Mouse (Mus musculus) ES-Bruce4 (cell line): ENCODE measurements around the gene Nfatc2ip.

Experiments used
- CTCF ChIP-seq: IDR thresholded peaks from one replicate; pipeline ENCODE4 v1.8.1; 2011; ENCODE audit warnings: low read depth, low read length
- EP300 ChIP-seq: IDR thresholded peaks from 2 replicates; pipeline ENCODE4 v1.6.1; 2011; ENCODE audit warnings: low read depth, low read length; ENCODE audit not compliant: insufficient read depth
- POLR2A ChIP-seq: IDR thresholded peaks from one replicate; pipeline ENCODE4 v1.8.1; 2011; ENCODE audit warnings: low read length; ENCODE audit not compliant: insufficient read depth

DNA sequence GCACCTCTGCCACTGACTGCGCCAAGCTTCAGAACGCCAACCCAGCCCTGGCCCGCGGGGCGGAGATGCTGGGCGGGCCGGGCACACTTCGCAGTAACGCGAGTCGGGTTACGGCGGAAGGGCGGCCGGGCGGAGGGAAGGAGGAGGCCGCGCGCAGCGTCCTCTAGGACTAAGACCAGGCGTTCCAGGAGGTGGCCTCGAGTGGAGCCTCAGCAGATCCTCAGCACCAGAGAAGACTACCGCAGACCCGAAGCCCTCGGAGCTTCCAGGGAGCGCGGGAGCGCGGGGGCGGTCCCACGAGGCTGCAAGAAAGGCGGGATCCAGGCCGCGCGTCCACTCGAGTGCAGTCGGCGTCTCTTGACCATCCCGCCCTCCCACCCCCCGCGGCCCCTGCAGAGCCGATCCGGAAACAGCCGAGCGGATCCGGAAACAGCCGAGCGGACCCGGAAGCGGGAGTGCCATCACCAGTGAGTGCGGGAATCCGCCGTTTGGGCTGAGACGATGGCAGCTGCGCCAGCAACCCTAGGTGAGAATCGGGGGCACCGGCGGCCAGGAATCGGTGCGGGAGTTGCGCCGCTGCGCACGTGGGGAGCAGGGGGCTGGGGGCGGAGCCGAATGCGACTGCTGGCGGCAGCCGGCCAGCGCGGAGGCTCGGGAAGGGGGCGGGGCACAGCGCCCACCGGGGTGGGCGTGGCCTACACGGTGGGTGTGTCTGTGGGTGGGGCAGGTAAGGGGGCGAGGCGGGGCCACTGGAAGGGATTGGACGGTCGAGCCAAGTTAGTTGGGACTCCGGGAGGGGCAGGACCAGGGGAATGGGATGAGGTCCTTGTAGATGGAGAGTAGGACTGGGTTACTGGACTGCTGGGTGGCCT, 32.3 kb upstream of the Nfatc2ip start, which contains the start of gene Rabep2:
- TF ChIP-seq POLR2A (no peak), CTCF (no peak), EP300 (no peak)
